Mouse (Mus musculus) monocyte, adult 2 months (primary cell): ENCODE measurements around the gene Bsnd.

Experiments
- DNase-seq, 2 experiments: peaks; one replicate each; pipeline ENCODE4 v3.0.0; 2022; ENCODE audit warnings: low spot score in 2 of 2, low read depth in 1 of 2

Bsnd gene

DNA sequence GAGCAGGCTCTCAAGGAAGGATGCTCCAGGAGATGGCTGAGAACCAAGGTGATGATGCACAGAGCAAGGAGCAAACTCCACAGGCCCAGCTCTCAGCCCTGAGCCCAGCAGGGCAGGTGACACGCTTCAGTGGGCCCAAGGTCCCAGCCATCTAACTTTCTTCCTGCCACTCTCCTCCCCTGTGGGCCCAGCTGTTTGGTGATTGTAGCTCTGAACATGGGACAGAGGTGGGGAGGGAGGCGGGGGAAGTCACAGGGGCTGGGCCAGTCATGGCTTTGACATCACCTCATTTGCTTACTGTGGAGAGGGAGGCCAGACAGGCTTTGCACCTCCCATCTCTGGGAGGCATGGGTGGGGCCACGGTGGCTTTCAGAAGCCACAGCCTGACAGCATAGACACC lies at the start of gene Bsnd:
Gene Bsnd (minus strand): TSS at position 168 of the 400 bp plus-strand sequence.
- no peak for DNase-seq

DNA sequence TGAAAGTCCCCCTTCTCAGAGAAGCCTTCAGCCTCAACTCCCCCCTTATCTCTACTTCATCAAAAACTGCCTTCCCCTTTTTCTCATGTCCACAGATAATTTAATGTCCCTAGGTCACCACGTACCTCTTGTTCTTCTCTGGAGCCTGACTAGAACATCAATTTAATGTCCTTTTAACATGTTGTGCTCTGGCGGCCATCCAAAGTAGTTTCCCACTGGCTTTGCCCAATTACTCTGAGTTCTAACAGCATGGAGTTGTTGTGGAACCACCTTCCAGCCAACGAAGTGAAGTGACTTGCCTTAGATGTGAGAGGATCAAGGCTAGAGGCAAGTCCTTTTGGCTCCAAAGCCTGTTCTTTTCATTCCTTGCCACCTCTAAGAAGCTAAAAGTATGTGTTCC lies 49.4 kb upstream of the Bsnd start:
- no peak for DNase-seq

DNA sequence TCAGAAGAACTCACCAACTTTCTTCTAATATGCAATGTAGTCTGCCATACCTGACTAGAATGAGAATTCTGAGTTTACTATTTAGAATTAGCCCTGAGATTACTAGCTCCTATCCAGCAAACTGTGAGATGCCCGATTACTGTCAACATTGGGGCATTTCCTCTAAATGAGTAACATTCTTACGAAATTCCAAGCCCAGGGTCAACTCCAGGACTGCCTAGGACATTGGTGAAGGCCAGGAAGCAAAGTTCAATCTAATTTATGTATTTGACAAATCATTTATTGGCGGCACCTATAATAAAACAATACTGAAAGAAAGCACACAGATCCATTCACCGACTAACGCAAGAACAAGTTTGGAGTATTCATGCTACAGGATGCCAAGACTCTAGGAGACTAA lies 47.7 kb upstream of the Bsnd start:
- DNase-seq = no peak

DNA sequence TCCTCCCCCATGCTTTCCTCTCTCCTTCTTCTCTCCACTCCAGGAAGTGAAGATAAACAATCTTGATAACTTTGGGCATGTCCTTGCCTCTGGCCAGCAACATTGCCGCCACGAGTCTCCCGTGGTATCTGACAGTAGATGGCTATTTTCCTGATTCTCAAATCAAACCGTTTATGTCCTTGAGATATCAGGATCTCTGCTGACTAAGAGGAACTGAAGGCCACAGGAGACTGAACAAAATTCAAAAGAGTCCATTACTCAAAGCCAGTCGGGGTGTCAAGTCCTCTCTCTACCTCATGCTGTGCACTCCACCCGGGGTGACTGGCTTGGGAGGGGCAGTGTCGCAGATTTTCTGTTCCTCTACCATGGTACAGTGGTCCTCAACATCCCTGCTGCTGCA lies 42.2 kb upstream of the Bsnd start:
- DNase-seq = no peak

DNA sequence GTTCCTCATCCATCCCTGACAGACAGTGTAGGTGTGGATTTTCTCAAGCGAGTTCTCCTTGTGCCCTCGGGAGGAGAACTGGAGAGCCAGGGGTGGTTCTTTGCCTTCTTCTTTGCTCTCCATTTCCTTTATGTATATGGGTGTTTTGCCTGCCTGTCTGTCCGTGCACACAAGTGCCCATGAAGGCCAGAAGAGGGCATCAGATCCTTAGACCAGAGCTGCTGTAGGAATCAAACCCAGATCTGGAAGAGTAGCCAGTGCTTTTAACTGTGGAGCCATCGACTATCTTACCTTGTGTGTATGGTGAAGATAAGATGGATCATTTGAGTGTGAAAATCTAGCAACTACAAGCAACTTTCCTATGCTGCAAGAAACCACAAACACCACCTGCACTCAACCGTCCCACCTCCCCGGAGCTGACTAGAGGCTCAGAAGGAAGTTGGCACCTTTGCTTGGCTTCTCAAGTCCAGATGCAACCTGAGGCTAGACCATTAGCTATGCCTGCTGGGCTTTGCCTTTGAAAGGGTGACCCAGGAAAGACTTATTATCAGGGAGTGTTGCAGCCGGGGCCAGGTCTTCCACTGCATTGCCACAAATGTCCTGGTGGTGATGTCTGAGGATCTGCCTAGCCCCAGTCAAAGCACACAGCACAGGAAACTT lies 41.5 kb upstream of the Bsnd start:
- no peak for DNase-seq

GRCm38 (mm10) chr4:106530113-106530482 lies 38.0 kb upstream of the Bsnd start:
- DNase-seq = no peak

GRCm38 (mm10) chr4:106529375-106530112 lies 37.5 kb upstream of the Bsnd start:
- peak; percentile 47 to 58 for DNase-seq

GRCm38 (mm10) chr4:106527856-106528547 lies 35.9 kb upstream of the Bsnd start:
- no peak for DNase-seq

GRCm38 (mm10) chr4:106525001-106525400 lies 32.9 kb upstream of the Bsnd start:
- DNase-seq = no peak

GRCm38 (mm10) chr4:106524131-106524530 lies 32.0 kb upstream of the Bsnd start:
- no peak for DNase-seq

DNA sequence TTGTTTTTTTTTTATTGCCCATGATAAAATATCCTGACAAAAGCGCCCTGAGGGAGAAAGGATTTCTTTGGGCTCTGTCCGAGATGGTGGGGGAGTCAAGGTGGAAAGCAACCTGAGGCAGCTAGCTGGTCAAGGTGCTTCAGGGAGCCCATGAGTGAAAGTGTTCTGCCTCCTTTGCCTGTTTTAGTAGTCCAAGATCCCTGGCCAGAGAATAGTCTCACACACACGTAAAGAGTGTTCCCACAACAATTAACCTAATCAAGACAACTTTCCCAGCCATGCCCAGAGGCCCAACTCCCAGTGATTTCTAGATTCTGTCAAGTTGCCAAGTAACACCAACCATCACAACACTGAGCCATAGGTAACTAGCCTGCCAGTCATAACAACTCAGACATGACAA lies 30.5 kb upstream of the Bsnd start:
- DNase-seq = no peak

- no peak for DNase-seq
Observed at GRCm38 (mm10) chr4:106514606-106515005, 22.5 kb upstream of the Bsnd start.

DNA sequence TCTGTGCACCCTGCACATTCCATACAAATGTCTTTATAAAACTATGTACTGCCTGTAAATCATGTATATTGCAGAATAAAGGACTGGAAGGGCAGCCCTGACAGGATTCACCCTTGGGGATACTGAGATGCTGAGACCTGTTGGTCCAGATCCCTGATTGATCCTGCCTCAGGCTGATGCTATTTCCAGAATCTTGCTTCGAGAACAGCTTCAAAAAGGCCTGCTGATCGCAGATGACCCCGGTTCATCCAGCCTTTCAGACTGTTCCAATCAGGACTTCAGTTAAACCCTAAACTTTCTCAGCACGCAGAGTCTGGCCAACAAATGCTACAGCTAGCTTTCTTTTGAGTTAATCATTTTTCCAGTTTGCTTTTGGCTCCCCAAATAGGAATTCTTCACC lies 17.8 kb upstream of the Bsnd start:
- no peak for DNase-seq

GRCm38 (mm10) chr4:106505453-106506058 lies 13.5 kb upstream of the Bsnd start:
- no peak for DNase-seq

GRCm38 (mm10) chr4:106503578-106503977 lies 11.5 kb upstream of the Bsnd start:
- no peak for DNase-seq

DNA sequence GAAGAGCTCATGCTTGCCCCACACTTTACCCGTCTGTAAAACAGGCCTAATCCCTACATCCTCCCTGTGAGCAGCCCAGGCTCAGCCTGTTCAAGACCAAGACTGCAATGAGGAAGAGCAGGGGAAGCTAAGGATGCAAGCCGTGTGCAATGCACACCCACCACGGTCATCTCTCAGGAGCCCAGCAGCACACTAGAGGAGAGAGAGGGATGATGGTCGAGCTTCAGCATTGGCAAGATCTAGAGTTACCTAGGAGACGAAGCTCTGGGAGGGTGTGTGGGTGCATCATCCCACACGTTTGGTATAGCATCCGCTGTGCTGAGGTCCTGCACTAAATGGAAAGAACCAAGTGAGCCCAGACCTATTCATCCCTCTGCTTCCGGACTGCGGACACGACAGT lies 8.0 kb upstream of the Bsnd start:
- DNase-seq = no peak

DNA sequence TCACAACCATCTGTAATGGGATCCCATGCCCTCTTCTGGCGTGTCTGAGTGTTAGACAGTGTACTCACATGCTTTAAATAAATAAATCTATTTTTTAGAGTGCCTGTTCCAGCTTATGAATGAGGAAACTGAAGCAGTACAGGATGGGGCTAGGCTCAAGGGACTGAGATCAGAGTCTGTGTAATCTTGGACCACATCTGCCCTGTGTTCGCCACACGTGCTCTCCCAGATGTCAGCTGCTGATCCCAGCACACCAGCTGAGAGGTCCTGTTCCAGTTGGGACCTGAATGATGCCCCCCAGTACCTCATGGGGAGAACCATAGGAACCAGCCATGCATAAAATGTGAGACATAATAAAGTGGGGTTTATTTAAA lies 6.4 kb upstream of the Bsnd start:
- no peak for DNase-seq

GRCm38 (mm10) chr4:106497776-106498470 lies 5.8 kb upstream of the Bsnd start:
- no peak for DNase-seq

- no peak for DNase-seq
Observed at GRCm38 (mm10) chr4:106496833-106497232, 4.8 kb upstream of the Bsnd start.

DNA sequence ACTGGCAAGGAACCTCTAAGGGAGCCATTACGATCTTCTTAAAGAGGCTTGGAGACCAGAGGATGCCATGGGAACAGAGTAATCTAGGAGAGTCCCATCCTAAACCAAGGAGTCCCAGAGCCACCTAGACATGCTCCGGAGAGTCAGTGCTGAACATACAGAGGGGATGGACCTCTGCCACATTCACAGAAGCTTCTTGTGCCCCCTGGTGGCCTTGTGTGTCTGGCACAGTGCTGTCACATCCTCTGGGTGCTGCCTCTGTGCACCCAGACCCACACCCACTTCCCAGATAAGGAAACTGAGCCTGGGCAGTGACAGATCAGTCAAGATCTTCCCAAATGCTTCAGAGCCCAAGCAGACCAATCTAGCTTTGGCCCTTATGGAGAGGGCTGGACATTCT lies 1.6 kb upstream of the Bsnd start:
- no peak for DNase-seq

- no peak for DNase-seq
Observed at GRCm38 (mm10) chr4:106490620-106491019, 1.5 kb downstream of the Bsnd start.
